Mouse (Mus musculus) lung, postnatal 14 days (tissue): ENCODE data around the gene St6galnac6.
A peak's percentile ranks its signal among the peaks of the same experiment; 100 is the strongest.

Experiments
- DNase-seq: peaks from one replicate; pipeline ENCODE4 v3.0.0; 2021

St6galnac6 gene

DNA sequence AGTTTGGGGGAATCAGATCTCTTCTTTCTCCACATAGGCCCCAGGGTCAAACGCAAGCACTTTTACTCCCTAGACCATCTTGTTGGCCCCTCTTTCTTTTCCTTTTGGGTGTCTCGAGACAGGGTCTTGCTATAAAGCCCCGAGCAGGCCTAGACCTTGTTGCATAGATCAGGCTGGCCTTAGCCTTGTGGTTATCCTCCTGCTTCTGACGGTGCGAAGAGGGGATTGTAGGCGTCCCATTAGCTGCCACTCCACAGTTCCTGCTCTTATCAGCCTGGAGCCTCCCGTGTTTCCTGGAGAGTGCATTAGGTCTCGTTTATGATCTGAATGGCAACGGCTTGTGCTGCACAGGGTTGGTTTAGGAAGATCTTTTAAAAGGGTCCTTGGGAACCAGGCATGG lies 44.6 kb downstream of the St6galnac6 start:
- DNase-seq: no peak

DNA sequence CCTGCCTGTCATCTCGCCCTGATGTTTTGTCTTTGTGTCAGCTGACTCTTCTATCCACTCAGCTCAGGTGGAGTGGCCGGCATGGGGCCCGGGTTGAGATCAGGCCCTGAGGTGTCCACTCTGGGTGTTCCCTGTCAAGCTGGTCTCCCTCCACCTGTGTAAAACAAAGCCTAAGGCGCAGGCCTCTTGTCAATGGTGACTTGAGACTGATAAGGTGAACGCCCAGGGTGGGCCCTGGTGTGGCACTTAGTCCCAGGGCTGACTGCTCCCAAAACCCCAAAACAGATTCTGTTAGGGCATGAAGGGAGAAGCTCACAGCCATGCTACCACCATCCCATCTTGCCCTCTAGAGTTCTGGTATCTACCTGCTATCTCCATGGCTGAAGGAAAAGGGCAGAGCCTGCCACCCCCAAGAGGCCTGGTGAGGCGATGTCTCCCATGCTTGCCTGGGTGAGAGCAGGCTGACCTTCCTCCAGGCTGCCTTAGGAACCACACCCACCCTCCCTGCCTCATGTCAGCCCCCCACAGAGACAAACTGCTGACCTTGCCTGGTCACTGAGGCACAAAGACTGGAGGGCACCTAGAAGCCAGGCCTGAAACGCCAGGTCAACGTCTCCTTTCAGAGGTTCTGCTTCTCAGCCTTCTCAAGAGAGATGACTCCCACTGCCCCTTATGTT lies 45.4 kb downstream of the St6galnac6 start:
- no peak for DNase-seq

DNA sequence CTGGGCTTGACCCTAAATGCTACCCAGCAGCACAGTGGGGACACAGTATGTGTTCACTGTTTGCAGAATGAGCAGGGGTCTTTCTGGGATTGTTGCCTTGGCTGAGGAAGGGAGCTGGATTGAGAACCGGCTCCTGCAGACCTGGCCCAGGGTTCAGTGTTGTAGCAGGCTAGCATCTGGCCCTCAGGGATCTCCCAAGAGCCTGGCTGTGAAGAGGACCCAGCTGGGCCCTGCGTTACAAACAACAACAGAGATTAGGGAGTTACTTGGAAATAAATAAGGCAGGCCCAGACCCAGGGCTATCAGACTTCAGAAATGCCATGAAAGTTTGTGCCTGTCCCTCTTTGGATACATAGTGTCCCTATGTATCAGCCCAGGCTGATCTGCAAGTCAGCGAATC lies 46.1 kb downstream of the St6galnac6 start:
- no peak for DNase-seq

DNA sequence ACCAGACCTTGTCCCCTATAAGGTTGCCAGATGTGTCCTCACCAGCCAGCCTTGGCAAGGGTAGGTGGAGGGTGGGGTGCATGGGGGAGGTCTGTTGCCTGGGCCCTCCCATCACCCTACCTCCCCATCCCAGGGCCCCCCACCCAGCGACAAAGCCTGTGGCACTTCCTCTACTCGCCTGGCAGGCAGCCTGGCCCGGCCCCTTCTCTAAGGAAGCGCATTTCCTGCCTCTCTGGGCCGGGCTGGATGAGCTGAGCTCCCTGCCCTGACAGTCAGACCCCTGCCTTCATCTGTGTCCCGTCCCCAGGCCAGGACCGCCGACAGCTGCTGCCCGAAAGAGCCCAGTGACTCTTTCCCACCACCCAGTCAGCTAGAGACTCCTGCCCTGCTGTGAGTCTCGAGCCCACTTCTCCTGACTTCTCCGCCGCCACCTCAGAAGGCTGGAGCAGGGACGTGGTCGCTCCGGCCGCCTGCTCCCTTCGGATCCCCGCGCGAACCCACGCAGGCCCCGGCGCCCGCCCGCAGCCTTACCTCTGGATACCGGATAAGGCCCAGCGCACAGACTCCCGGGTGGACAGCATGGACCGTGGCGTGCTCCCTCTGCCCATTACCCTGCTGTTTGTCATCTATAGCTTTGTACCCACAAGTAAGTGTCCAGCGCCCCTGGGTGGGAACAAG lies 47.0 kb downstream of the St6galnac6 start, which contains the start of gene Eng:
Gene Eng, plus strand, starts transcription at position 217 of the 678 bp plus-strand sequence.
- DNase-seq: peak; percentile 86

DNA sequence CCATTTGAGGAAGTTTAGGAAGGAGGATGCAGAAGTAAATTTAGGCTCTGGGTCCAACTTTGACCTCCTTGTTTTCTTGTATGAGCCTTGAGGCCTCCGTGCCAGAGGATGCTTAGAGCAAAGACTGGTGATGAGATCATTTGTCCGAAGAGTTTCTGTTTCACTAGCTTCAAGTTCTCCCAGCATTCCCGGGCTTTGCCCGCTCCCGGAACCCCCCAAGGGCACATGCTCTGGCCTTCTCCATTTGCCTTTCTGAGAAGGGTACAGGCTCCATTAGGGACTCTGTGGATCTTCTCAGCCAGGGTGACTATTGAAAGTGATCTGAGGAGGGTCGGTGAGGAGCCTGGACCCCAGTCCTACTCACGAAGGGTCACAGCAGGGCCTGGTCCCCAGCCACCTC lies 47.9 kb downstream of the St6galnac6 start:
- no peak for DNase-seq

DNA sequence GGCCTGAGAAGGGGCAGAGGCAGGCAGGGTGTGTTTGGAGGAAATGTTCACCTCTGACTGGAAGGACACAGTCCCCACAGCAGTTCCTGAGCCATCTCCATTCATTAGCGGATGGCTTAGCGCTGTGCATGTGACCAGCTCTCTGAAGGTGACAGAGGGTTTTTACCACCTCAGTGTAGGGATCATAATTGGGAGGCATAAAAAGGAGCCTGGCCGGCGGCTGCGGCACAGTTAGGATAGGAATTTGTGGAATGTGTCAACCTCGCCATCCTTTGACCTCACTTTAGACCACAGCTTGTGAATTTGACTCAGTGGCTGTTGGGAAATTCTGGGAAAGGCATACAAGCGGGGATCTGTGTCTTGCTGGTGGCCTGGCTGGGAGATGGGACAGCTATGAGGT lies 54.3 kb downstream of the St6galnac6 start:
- DNase-seq: no peak

DNA sequence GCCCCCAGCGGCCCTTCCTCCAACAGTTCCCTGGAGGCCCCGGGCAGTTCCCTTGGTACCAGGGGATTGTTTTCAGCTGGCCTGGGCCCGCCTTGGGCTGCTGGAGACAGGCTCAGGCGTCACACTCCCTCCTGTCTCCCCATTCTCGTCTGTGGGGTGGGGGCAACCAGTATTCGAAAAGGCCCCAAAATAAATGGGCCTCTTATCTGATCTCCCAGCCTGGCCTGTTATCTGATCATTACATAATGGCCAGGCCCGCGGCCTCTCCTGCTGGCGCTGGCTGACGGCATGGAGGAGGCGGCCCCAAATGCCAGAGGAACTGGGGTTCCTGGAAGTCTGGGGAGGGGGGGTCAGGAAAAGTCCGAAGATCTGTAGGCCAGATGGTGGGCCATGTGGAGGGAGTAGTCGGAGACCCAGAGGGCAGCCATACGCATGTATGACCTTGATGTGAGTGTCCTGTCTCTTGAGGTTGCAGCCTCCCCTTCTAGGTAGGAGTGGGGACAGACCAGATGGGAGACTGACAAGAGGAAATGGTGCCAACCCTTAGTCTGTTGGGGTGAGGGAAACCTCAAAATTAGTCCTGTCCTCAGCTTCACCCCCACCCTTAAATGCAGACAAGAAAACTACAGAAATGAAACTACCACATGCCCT lies 55.4 kb downstream of the St6galnac6 start:
- peak; percentile 59 for DNase-seq

DNA sequence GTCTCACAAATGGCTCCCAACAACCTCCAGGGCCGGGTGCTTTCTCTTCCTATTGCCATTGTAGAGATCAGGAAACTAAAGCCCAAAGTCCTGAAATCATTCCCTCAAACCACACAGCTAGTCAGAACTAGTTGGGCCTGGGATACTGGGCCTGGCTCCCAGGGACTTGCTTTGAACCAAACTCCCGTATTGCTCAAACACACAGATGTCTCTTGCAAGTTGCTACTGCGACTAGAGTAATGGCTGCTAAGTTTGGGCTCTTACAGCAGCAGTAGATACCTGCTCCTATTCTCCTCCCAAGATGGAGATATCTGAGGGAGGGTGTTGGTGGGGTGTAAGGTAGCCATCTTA lies 55.9 kb downstream of the St6galnac6 start:
- DNase-seq: no peak

DNA sequence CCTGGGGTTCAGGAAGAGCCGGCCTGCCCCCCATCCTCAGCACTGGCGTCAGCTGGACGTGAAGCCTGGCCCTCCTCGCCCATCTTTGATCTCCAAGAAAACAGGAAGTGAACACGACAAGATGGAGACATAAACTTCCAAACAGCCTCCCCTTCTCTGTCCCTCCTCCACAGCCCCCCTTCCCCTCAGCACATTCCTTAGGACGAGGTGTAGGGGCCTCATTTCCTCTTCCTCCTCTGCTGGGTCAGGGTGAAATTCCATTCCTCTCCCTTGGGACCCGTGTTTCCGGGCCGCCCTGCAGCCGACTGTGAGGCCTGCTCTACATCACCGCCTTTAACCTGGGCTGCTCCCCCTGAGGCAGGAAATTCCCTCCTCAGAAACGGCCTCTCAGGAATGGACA lies 56.3 kb downstream of the St6galnac6 start:
- peak; percentile 59 for DNase-seq

DNA sequence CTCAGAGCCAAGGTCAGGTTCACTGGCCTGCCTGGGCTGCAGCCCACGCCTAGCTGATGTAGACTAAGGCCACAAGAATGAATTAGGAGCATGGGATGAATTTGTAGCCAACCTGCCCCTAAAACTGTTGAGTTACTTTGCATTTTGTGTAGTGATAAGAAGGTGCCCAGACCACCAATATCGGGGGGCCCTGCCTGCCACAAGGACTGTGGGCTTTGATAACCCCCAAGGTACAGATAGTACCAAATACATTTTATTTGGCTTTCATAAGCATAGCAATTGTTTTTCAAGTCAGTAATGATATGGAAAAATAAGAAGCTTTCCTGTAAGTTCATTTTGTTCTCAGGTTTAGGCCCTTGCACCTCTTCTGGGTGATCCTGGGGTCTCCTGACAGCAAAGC lies 59.4 kb downstream of the St6galnac6 start:
- DNase-seq: no peak

DNA sequence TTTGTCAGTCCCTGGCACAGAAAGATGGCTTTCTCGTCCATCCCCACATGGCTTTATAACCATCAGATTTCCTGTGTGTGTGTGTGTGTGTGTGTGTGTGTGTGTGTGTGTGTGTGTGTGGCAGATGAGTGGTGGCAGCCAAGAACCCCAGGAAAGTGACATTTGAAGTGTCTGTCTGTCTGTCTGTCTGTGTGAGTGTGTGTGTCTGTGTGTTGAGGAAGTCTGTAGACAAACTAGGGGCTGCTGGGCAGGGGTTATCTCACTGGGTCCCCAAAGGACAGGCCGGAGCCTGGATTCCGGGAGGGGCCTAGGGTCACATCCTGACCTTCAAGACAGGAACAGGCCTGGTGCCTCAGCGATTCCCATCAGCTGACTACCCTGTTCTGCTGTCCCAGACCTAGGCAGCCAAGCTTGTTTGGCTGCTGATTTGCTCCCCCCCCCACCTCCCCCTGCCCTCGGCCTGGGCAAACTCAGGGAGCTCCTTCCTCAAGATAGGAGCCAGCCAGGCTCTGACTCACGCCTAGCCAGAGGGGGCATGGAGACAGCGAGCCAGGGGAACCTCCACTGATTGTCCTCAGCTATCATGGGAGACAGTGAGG lies 62.1 kb downstream of the St6galnac6 start:
- DNase-seq: peak; percentile 55

DNA sequence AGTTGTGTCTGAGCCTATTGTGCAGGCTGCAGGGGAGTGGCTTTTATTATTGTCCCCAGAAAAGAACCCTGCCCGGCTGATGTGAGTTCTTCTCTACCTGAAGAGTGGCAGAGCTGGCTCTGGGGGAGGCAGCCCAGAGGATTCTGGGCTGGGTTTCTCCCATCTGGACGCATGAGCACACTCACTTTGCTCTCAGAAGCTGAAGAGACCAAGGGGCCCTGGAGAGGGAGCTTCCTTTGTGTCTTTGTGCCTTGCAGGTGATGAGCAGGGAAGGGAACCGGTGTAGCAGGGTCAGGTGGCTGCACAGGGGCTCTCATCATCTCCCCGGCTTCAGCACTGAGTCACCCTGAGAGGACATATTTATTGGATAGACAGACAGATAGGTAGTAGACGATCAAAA lies 62.8 kb downstream of the St6galnac6 start:
- DNase-seq: no peak

DNA sequence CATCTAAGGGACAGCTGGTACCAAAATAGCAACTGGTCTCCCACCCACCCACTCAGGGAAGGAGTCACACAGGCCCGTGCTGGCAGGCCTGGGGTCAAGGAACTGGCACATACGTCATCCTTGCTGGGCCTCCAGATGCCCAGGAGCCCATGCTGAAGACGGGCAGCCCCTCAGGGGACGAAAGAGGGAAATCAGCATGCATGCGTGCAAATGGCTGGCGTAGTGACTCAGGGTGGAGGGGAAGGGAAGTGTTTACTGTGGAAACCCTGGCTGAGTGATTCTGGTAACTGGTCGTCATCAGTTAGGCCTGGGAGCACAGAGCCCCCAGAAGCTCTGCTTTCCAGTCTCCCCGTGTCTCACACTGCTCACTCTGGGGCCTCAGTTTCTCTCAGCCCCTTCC lies 65.8 kb downstream of the St6galnac6 start:
- DNase-seq: no peak

DNA sequence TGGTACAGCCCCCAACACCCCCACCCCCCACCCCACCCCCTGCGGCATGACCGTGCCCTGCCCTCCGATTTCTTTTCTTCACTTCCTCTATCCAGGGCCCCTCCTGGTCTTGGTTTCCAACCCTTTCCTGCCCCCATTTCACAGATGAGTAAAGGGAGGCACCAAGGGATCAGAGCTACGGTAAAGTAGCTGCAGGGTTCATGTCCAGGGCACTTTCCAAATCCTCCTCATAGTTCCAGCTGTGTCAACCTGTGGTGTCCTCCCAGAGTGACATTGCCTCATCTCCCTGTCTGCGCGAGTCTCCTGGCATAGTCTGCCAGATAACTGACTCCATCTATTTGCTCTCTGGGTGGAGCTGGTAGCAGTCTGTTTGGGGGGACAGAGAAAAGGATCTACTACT lies 66.3 kb downstream of the St6galnac6 start:
- DNase-seq: no peak

DNA sequence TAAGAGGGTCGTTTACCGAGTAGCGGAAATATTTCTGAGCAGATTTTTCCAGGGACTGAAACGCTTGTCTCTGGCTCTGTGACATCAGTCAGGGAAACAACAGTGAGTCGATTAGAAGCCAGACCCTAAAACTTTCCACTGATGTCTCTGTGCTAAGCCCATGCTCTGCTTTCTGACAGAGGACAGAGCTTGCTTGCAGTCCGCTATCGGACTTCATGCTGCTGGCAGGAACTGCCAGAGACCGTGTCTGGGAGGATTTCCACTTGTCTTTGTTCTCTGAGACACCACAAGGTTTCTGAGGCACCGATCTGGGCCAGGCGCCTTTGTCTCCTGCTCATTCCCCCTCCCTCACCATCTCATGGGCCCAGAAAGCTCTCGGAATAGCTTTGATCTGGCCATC lies 68.3 kb downstream of the St6galnac6 start:
- no peak for DNase-seq

DNA sequence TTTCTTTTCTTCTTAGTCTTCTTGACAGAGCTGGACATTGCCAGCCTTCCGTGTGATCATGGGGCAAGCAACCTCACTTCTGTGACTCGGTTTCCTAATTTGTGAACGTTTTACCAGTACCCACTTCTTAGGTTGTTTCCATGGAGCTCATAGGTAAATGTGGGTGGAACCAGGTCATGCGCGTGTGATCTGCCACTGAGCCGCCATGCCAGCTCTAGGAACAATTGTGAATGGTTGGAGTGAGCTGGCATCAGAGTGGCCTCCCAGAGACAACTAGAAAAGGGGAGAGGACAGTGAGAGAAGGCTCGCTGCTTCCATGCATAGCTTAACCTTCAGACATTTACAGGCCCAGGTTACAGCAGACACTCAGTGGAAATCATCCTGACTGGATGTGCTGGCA lies 68.7 kb downstream of the St6galnac6 start:
- DNase-seq: no peak

DNA sequence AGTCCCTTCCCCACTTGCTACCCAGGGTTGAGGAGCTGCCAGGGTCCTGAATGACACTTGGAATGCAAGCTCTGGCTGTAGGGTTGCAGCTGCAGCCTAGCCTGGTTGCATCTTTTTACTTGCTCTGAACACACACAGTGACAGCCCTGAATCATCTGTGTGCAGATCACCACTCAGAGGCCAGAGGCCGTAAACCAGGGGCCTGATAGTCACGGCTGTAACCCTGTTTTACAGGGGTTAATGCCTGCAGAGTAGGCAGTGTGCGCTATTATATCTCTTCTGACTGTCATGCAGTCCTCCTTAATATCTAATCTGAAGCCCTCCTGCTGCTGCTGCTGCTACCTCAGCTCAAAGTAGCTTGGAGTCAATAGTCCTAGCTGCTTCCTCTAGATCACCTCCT lies 70.4 kb downstream of the St6galnac6 start:
- DNase-seq: no peak
